Mouse (Mus musculus) liver, adult 2 months (tissue): ENCODE measurements around the gene Ttc30a1. TPM values are rescaled to one million over a fixed set of nuclear protein-coding genes. Genes with fewer than 3 reads are reported as not detected.
"Not testable (repeated sequence)": the region's sequence is repeated elsewhere in the genome, so short reads cannot be mapped to it uniquely, and the experiment has no call there.

Source experiments
- DNase-seq: peaks from one replicate; pipeline ENCODE4 v3.0.0-alpha.2; 2011; ENCODE audit warnings: low read depth, low spot score; ENCODE audit errors: extremely low read depth
- H3K27ac ChIP-seq: fragments of 200-500 bp; replicated peaks from 2 replicates; pipeline ENCODE4 v1.5.1; 2012; ENCODE audit warnings: low read depth, mild to moderate bottlenecking, control low read depth, inconsistent platforms, low read length; ENCODE audit not compliant: insufficient read depth
- H3K27me3 ChIP-seq: fragments of 200-500 bp; 2 replicates; pipeline ENCODE4 v1.6.1; 2012; ENCODE audit warnings: mild to moderate bottlenecking, moderate library complexity, low read length, inconsistent platforms; ENCODE audit not compliant: control insufficient read depth, insufficient read depth
- H3K36me3 ChIP-seq: fragments of 200-500 bp; 2 replicates; pipeline ENCODE4 v1.6.1; 2012; ENCODE audit warnings: low read length, inconsistent platforms; ENCODE audit not compliant: control insufficient read depth, insufficient read depth
- H3K4me1 ChIP-seq: fragments of 200-500 bp; 2 replicates; pipeline ENCODE4 v1.6.1; 2011; ENCODE audit warnings: low read length; ENCODE audit not compliant: control insufficient read depth, insufficient read depth
- H3K4me3 ChIP-seq: fragments of 200-500 bp; 2 replicates; pipeline ENCODE4 v1.5.1; 2011; ENCODE audit warnings: low read depth, mild to moderate bottlenecking, control low read depth, low read length, moderate library complexity; ENCODE audit not compliant: insufficient read depth
- H3K79me2 ChIP-seq: fragments of 200-500 bp; 2 replicates; pipeline ENCODE4 v1.6.1; 2012; ENCODE audit warnings: inconsistent platforms, mild to moderate bottlenecking, low read length, moderate library complexity; ENCODE audit not compliant: control insufficient read depth, insufficient read depth
- H3K9ac ChIP-seq: fragments of 200-500 bp; 2 replicates; pipeline ENCODE4 v1.6.1; 2012; ENCODE audit warnings: low read depth, mild to moderate bottlenecking, control low read depth, inconsistent platforms, low read length
- CTCF ChIP-seq: fragments of 200-500 bp; IDR thresholded peaks from 2 replicates; pipeline ENCODE4 v1.5.1; 2011; ENCODE audit warnings: low read depth, low read length, control low read depth
- POLR2A ChIP-seq: fragments of 200-500 bp; IDR thresholded peaks from 2 replicates; pipeline ENCODE4 v1.6.1; 2011; ENCODE audit warnings: low read length, control low read depth; ENCODE audit not compliant: insufficient read depth; ENCODE audit errors: extremely low read depth
- WGBS: fragments of 180-500 bp; shearing (Covaris S2); methylation state at CpG from one replicate; pipeline ENCODE4 v1.1.7; 2018; 5-methylcytosine and 5-hydroxymethylcytosine counted together
- polyA plus RNA-seq: library from polyadenylated mRNA; depleted of rRNA; stranded (reverse); fragments of >200 nt; gene quantifications from 2 replicates; pipeline ENCODE4 v1.2.3, GENCODE M21; 2012; rRNA removed
- total RNA-seq: library from RNA; depleted of rRNA; stranded (reverse); fragments of >200 nt; gene quantifications from 2 replicates; pipeline ENCODE4 v1.2.3, GENCODE M21; 2014; rRNA removed

Ttc30a1 gene
- total RNA-seq (1.3 and 1.4 TPM in 2 replicates), polyA plus RNA-seq (0.92 and 0.98 TPM in 2 replicates)

GRCm38 (mm10) chr2:75981440-75982081, at the start of gene Ttc30a1:
Gene Ttc30a1 (minus strand): TSS chr2:75981967.
- H3K27me3 ChIP-seq, H3K4me1 ChIP-seq, H3K79me2 ChIP-seq, H3K27ac ChIP-seq, H3K36me3 ChIP-seq: not testable (repeated sequence)
- peak; percentile 90 for DNase-seq
- peak within 1 kb of the TSS; percentile 68 for H3K9ac ChIP-seq
- 2% methylated on average over 31 of the region's 34 CpGs for WGBS
- peak within 1 kb of the TSS; percentile 60 for H3K4me3 ChIP-seq

DNA sequence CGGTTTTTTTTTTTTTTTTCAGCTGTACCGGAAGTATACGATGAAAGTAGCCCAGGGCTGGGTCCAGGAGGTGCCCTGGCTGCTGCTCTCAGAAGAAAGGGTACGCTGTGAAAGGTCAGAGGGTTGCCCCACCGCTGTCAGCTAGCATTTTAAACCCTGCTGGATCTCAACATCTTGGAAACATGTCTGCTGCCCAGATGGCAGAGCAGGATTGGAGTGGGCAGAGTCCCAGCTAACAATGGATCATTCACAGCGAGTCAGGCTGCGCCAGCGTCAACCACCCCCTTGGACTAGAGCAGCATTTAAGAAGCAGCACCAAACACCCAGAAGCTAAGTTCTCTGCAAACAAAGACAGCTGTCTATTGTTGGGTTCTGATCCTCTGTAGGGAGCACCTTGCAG, 48.3 kb upstream of the Ttc30a1 start:
- WGBS: 64% methylated on average over 8 of the region's 8 CpGs
- no peak overlapping the region for H3K4me3 ChIP-seq
- TF ChIP-seq POLR2A: no peak
- no peak overlapping the region for H3K27ac ChIP-seq
- DNase-seq: no peak
- no peaks in the 10 kb centered on the region for H3K79me2 ChIP-seq
- no peaks in the 10 kb centered on the region for H3K4me1 ChIP-seq
- H3K36me3 ChIP-seq: no peaks in the 10 kb centered on the region
- H3K27me3 ChIP-seq: no peaks in the 10 kb centered on the region
- no peak overlapping the region for H3K9ac ChIP-seq

DNA sequence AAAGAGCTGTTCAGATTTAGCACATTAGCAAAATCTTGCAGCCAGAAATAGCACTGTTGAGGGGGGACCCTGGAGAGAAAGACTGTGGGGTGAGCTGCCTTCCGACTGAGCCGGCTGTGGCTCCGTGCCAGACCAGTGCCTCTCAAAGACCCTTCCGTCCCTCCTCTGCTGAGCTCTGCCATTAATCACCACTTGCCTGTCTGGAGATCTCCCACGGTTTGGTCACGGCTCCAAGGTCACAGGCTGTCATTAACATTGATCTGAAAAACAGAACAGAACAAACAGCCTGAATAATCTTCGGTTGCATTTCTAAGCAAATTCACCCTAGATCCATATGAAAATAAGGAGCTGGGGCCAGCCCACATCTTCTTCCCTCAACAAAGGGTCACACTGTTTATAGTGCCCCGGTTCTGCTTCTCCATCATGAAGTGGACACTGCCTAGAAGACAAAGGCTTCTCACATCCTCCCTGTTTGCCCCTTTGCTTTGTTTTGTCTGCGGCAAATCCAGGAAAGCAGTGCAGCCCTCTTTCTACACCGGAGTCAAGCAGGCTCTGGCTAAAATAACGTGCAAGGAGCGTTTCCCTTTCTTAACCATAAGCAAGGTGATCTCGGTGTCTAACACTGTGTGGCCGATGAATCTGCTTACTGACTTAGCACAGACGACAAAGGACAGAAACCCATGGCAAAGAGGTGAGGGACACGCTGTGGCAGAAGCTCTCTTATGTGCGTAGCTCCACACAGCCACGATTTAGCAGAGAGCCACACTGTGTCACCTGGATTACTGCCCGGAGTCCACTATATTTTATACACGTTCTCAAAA, 47.5 kb upstream of the Ttc30a1 start:
- no peak for TF ChIP-seq POLR2A
- TF ChIP-seq CTCF: no peak
- no peak for DNase-seq
- Histone ChIP-seq H3K27ac (no peak overlapping the region), H3K79me2 (no peaks in the 10 kb centered on the region), H3K4me3 (no peak overlapping the region), H3K36me3 (no peaks in the 10 kb centered on the region), H3K4me1 (no peaks in the 10 kb centered on the region), H3K9ac (no peak overlapping the region), H3K27me3 (no peaks in the 10 kb centered on the region)
- 43% methylated on average over 20 of the region's 20 CpGs for WGBS

DNA sequence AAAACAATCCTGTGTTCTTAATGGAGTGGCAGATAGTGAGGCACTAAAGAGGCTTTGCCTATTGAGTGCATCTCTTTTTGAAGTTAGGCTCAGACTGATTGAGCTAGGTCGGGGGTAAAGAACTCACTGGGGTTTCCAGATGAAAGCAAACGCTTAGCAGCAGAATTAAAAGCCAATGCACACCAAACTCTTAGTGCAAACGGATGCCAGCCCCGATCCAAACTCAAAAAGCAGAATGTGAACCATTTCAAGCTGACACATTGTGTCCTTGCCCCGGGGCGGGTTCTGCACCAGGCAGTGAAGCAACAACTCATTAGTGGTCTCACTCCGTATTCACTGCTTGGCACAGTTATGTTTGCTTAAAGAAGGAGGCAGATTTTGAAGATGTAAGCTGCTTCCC, 35.1 kb upstream of the Ttc30a1 start:
- WGBS: 32% methylated on average over 7 of the region's 7 CpGs
- H3K4me1 ChIP-seq: no peaks in the 10 kb centered on the region
- DNase-seq: no peak
- H3K27me3 ChIP-seq: no peaks in the 10 kb centered on the region
- H3K27ac ChIP-seq: no peak overlapping the region
- H3K36me3 ChIP-seq: no peaks in the 10 kb centered on the region
- H3K4me3 ChIP-seq: no peak overlapping the region
- TF ChIP-seq POLR2A (no peak), CTCF (no peak)
- no peaks in the 10 kb centered on the region for H3K79me2 ChIP-seq
- no peak overlapping the region for H3K9ac ChIP-seq

GRCm38 (mm10) chr2:76016136-76016535, 34.4 kb upstream of the Ttc30a1 start:
- Histone ChIP-seq H3K4me3 (no peak overlapping the region), H3K9ac (no peak overlapping the region), H3K4me1 (no peaks in the 10 kb centered on the region), H3K79me2 (no peaks in the 10 kb centered on the region), H3K27ac (no peak overlapping the region), H3K36me3 (no peaks in the 10 kb centered on the region), H3K27me3 (0 out of 2 replicates have a peak, but pooled peaks cover 3% of the 10 kb centered on the region)
- no peak for DNase-seq
- WGBS: 62% methylated on average over 8 of the region's 8 CpGs
- TF ChIP-seq POLR2A: no peak
- TF ChIP-seq CTCF: no peak

GRCm38 (mm10) chr2:76015460-76015859, 33.7 kb upstream of the Ttc30a1 start:
- 90% methylated on average over 7 of the region's 7 CpGs for WGBS
- Histone ChIP-seq H3K27me3 (0 out of 2 replicates have a peak, but pooled peaks cover 3% of the 10 kb centered on the region), H3K36me3 (no peaks in the 10 kb centered on the region), H3K9ac (no peak overlapping the region), H3K4me1 (no peaks in the 10 kb centered on the region), H3K79me2 (no peaks in the 10 kb centered on the region), H3K27ac (no peak overlapping the region), H3K4me3 (no peak overlapping the region)
- DNase-seq: no peak
- TF ChIP-seq CTCF (no peak), POLR2A (no peak)
